In genomic region chr13:67351854-67352253, GRCm38 (mm10) we compare ENCODE assay signal across 38 mouse cellular contexts. TPM values are rescaled to one million over a fixed set of nuclear protein-coding genes. Genes with fewer than 3 reads are reported as not detected.
"Had no signal": no experiment of that assay in that cellular context is flagged by ENCODE, and none has a peak within 500 bp of the region (broad histone marks: within the 10 kb centered on the region; RNA-seq: fewer than 3 reads in every experiment).

No protein-coding gene starts in this region.

- DNase-seq: gastrocnemius, adult 2 months; gastrocnemius, postnatal 10 days; gastrocnemius, postnatal 36 days; heart, adult 18-20 months; heart, postnatal 10 days; heart, postnatal 4 days; kidney, adult 11 months; kidney, adult 2 months; kidney, adult 9 months; kidney, postnatal 14 days; kidney, postnatal 36 days; layer of hippocampus, adult 9-11 months; layer of hippocampus, postnatal 36 days; left cerebral cortex, postnatal 4 days had no signal

- H3K4me2 ChIP-seq: heart, embryonic 12.5 days; hindbrain, embryonic 13.5 days; hindbrain, embryonic 15.5 days; kidney, embryonic 15.5 days; limb, embryonic 13.5 days; limb, embryonic 15.5 days; liver, embryonic 12.5 days had no signal

- H3K36me3 ChIP-seq: heart, embryonic 10.5 days; heart, embryonic 12.5 days; hindbrain, embryonic 13.5 days; hindbrain, embryonic 15.5 days; kidney, embryonic 15.5 days; limb, embryonic 13.5 days; limb, embryonic 15.5 days; liver, embryonic 12.5 days had no signal

- H3K4me1 ChIP-seq: heart, embryonic 10.5 days; heart, embryonic 12.5 days; hindbrain, embryonic 13.5 days; hindbrain, embryonic 15.5 days; kidney, embryonic 15.5 days; limb, embryonic 13.5 days; limb, embryonic 15.5 days; liver, embryonic 12.5 days had no signal

- ATAC-seq: hindbrain, postnatal 0 days; intestine, embryonic 16.5 days; liver, embryonic 12.5 days had no signal

- H3K9ac ChIP-seq: heart, embryonic 12.5 days; hindbrain, embryonic 13.5 days; hindbrain, embryonic 15.5 days; kidney, embryonic 15.5 days; limb, embryonic 13.5 days; limb, embryonic 15.5 days; liver, embryonic 12.5 days had no signal

- H3K27ac ChIP-seq: gastrocnemius, adult 2 months; heart, embryonic 10.5 days; hindbrain, embryonic 13.5 days; hindbrain, embryonic 15.5 days; hindbrain, postnatal 0 days; kidney, embryonic 15.5 days; kidney, postnatal 0 days; limb, embryonic 13.5 days; limb, embryonic 15.5 days; liver, embryonic 12.5 days had no signal

- H3K27me3 ChIP-seq: heart, embryonic 12.5 days; hindbrain, embryonic 13.5 days; hindbrain, embryonic 15.5 days; kidney, embryonic 15.5 days; limb, embryonic 13.5 days; limb, embryonic 15.5 days; liver, embryonic 12.5 days had no signal

- H3K4me3 ChIP-seq: gastrocnemius, adult 2 months; heart, embryonic 10.5 days; heart, embryonic 12.5 days; hindbrain, embryonic 13.5 days; hindbrain, embryonic 15.5 days; kidney, embryonic 15.5 days; limb, embryonic 13.5 days; limb, embryonic 15.5 days; liver, embryonic 12.5 days had no signal

- H3K9me3 ChIP-seq: heart, embryonic 10.5 days; heart, embryonic 12.5 days; hindbrain, embryonic 13.5 days; hindbrain, embryonic 15.5 days; kidney, embryonic 15.5 days; limb, embryonic 13.5 days; limb, embryonic 15.5 days; liver, embryonic 12.5 days had no signal

RNA-seq across cellular contexts. Expression of gene Gm28044, which starts 8.5 kb away (rescaled TPM):
- total RNA-seq: gastrocnemius, postnatal 36 days; hindbrain, postnatal 0 days; layer of hippocampus, postnatal 14 days; left cerebral cortex, postnatal 10 days; left cerebral cortex, postnatal 4 days; liver, adult 2 months had no signal
- polyA plus RNA-seq: frontal cortex, adult 2 months; heart, embryonic 10.5 days; hindbrain, embryonic 11.5 days; intestine, embryonic 14.5 days; large intestine, adult 2 months; limb, embryonic 11.5 days; limb, embryonic 13.5 days; liver, adult 2 months had no signal

RNA-seq across cellular contexts. Expression of gene Gm28041, which starts 23.7 kb away (rescaled TPM):
- total RNA-seq: gastrocnemius, adult 2 months; gastrocnemius, postnatal 10 days; gastrocnemius, postnatal 36 days; hindbrain, postnatal 0 days; layer of hippocampus, adult 8-10 months; left cerebral cortex, adult 18-20 months; left cerebral cortex, postnatal 10 days; left cerebral cortex, postnatal 25 days; left cerebral cortex, postnatal 4 days had no signal
- polyA plus RNA-seq: frontal cortex, adult 2 months; gonadal fat pad, adult 2 months; heart, embryonic 16.5 days; hindbrain, embryonic 13.5 days; hindbrain, embryonic 15.5 days; hindbrain, postnatal 0 days; intestine, embryonic 16.5 days; large intestine, adult 2 months; limb, embryonic 15.5 days; liver, adult 2 months had no signal
